Mouse (Mus musculus) intestine, embryonic 16.5 days (tissue): ENCODE data around the gene Sytl4. TPM values are rescaled to one million over a fixed set of nuclear protein-coding genes. Genes with fewer than 3 reads are reported as not detected.

Experiments used
- ATAC-seq: fragments of 200-750 bp; cut with Nextera tagmentation; 2 replicates; pipeline ENCODE4 v1.8.0; 2017; ENCODE audit warnings: moderate TSS enrichment, moderate library complexity
- H3K27ac ChIP-seq: fragments of 300-500 bp; sonication (generic); 2 replicates; pipeline ENCODE4 v1.5.1; 2014; ENCODE audit warnings: mild to moderate bottlenecking, low read length
- H3K27me3 ChIP-seq: fragments of 300-500 bp; sonication (generic); replicated peaks from 2 replicates; pipeline ENCODE4 v1.6.1; 2014; ENCODE audit warnings: low read length, control low read depth, mixed read lengths; ENCODE audit not compliant: control insufficient read depth, insufficient read depth
- H3K36me3 ChIP-seq: fragments of 300-500 bp; sonication (generic); 2 replicates; pipeline ENCODE4 v1.6.1; 2014; ENCODE audit warnings: low read length, control low read depth; ENCODE audit not compliant: control insufficient read depth, insufficient read depth
- H3K4me1 ChIP-seq: fragments of 300-500 bp; sonication (generic); 2 replicates; pipeline ENCODE4 v1.6.1; 2014; ENCODE audit warnings: low read length, control low read depth, mixed read lengths; ENCODE audit not compliant: control insufficient read depth, insufficient read depth
- H3K4me2 ChIP-seq: fragments of 300-500 bp; sonication (generic); 2 replicates; pipeline ENCODE4 v1.6.1; 2014; ENCODE audit warnings: low read depth, low read length, control low read depth
- H3K4me3 ChIP-seq: fragments of 300-500 bp; sonication (generic); 2 replicates; pipeline ENCODE4 v1.5.1; 2014; ENCODE audit warnings: mild to moderate bottlenecking, low read length
- H3K9ac ChIP-seq: fragments of 300-500 bp; sonication (generic); 2 replicates; pipeline ENCODE4 v1.6.1; 2014; ENCODE audit warnings: low read depth, low read length
- H3K9me3 ChIP-seq: fragments of 300-500 bp; sonication (generic); 2 replicates; pipeline ENCODE4 v1.6.1; 2016; ENCODE audit warnings: low read length, control low read depth; ENCODE audit not compliant: control insufficient read depth
- WGBS: fragments of 180-500 bp; shearing (Covaris S2); extraction: QIAGEN DNeasy Blood & Tissue Kit; methylation state at CpG from one replicate; pipeline ENCODE4 v1.1.7; 2014; 5-methylcytosine and 5-hydroxymethylcytosine counted together
- polyA plus RNA-seq: library from polyadenylated mRNA; unstranded; fragments of >200 nt; fragmentation: Nextera tagmentation; extraction: Ambion mirVana; gene quantifications from 2 replicates; pipeline ENCODE4 v1.2.1, GENCODE M21; 2015

Sytl4 gene
- polyA plus RNA-seq, 1 experiment from 2014 or later: 2.8 TPM

DNA sequence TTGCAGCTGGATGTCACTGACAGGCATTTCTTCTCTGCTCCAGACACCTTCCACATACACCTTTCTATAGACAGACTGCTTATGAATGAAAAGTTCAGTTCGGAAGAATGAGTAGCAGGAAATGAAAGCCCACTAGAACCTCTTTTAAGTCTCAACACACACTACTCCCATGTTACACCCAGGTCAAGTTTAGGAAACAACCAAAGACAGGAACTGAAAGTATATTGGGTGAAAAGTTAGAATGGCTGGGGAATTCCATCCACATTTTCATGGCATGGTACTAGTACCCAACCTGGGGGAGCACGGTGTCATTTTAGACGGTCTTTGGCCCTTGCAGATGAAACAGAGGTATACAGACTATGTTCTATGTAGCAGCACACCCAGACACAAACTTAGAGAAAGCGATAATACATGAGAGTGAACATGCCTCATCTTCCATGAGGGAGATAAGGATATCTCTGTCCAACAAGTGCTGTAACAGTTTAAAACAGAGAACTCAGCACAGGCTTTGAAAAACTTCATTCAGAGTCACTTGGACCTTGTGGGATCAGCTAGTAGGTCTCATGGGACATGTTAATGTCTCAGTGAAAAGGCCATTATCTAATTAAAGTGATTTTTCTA is 44.9 kb downstream of the Sytl4 start:
- Histone ChIP-seq H3K4me3 (no peak overlapping the region), H3K9me3 (no peaks in the 10 kb centered on the region), H3K27me3 (no peaks in the 10 kb centered on the region; the same call in 1 of the 2 replicates), H3K4me2 (no peak overlapping the region), H3K9ac (no peak overlapping the region), H3K27ac (no peak overlapping the region), H3K4me1 (no peaks in the 10 kb centered on the region), H3K36me3 (no peaks in the 10 kb centered on the region)
- WGBS: 89% methylated on average over 4 of the region's 4 CpGs
- no peak for ATAC-seq

DNA sequence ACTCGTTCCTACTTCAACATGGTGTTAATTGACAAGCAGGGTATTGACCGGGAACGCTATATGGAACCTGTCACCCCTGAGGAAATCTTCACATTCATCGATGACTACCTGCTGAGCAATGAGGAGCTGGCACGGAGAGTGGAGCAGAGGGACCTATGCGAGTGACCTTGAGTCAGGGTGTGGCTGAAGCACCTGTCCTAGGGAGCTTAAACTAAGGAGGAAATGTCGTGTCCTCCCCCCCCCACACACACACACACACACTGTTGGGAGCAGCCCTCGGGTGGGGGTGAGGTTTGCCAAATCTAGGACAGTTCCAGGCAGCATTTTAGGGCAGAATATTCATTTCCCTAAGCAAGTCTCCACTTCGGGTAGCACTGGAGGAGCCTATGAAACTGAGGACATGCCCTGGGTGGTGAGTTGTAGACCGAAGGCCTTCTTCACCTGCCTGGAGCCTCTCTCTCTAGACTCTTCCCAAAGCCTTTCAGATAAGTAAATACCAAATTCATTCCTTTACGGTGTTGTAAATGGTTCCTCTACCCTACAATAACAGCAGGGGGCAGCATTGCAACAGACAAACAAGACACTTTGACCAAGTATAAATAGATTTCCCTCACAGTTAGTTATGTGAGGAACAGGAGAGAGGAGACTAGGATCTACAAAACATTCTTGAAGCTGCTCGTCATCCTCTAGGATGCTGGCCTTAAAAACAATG is 50.2 kb downstream of the Sytl4 start:
- Histone ChIP-seq H3K9ac (no peak overlapping the region), H3K36me3 (no peaks in the 10 kb centered on the region), H3K9me3 (no peaks in the 10 kb centered on the region), H3K4me1 (no peaks in the 10 kb centered on the region), H3K27me3 (no peaks in the 10 kb centered on the region), H3K4me2 (no peak overlapping the region), H3K4me3 (no peak overlapping the region), H3K27ac (no peak overlapping the region)
- peak; percentile 71 for ATAC-seq
- WGBS: 65% methylated on average over 12 of the region's 12 CpGs

DNA sequence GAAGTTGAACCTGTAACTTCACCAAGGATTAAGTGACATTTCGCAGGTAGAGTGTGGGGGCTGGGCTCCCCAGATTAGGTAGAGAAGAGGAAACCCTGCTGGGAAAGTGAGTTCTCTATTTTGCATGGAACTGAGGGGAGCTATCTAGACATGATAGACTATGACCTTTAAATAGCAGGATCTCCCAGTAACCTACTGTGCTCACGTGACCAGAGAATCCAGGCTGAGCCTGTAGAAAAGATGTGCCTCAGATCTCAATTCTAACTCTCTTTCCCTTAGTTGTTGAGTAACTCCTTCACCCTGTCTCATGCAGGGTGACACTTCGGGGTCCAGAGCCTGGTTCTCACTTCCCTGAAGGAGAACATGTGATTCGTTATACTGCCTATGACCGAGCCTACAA is 54.9 kb downstream of the Sytl4 start:
- Histone ChIP-seq H3K4me2 (no peak overlapping the region), H3K27ac (no peak overlapping the region), H3K4me1 (no peaks in the 10 kb centered on the region), H3K4me3 (no peak overlapping the region), H3K9ac (no peak overlapping the region), H3K9me3 (no peaks in the 10 kb centered on the region), H3K36me3 (no peaks in the 10 kb centered on the region), H3K27me3 (no peaks in the 10 kb centered on the region; the same call in 1 of the 2 replicates)
- 63% methylated on average over 5 of the region's 5 CpGs for WGBS
- ATAC-seq: no peak

DNA sequence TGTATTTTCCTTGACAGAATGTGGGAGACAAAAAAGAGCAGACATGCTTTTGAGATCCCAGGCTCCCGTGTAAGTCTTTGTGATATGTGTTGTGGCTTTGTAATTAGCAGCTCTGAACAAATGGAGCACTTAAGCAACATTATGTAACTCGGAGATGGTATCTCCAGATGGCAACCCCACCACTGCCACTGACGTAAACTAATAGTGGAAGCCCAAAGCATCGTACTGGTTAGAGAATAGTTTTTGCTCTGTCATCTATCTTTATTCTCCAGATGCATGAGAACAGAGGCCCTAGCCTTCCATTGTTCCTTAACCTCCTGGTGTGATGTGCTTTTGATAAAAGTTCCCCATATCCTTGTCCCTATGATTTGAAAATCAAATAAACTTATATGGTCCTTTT is 60.4 kb downstream of the Sytl4 start:
- Histone ChIP-seq H3K36me3 (no peaks in the 10 kb centered on the region), H3K27me3 (peaks cover 3% of the 10 kb centered on the region; the same call in 1 of the 2 replicates), H3K27ac (no peak overlapping the region), H3K4me3 (no peak overlapping the region), H3K9me3 (no peaks in the 10 kb centered on the region), H3K4me1 (no peaks in the 10 kb centered on the region), H3K9ac (no peak overlapping the region), H3K4me2 (no peak overlapping the region)
- 73% methylated on average over 4 of the region's 4 CpGs for WGBS
- ATAC-seq: no peak

DNA sequence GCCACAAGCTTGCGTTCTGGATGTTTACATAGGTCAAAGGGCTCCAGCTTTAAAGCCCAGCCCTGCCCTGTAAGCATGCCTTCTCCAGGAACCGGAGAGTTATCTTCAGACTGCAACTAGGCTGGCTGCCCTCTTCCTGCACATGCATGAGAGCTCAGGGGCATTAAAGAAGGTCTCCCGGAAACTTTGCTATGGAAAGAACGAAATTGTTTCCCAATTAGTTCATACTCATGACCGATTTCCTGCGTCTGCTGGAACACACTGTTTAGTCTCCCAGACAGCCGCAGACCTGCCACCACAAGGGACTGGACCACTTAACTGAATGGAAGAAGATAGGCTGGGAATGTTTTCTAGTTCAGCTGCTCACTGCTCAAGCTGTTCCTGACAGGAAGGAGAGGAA is 67.4 kb downstream of the Sytl4 start:
- Histone ChIP-seq H3K27me3 (no peaks in the 10 kb centered on the region), H3K36me3 (no peaks in the 10 kb centered on the region), H3K4me3 (no peak overlapping the region), H3K9ac (no peak overlapping the region), H3K4me2 (no peak overlapping the region), H3K9me3 (no peaks in the 10 kb centered on the region), H3K27ac (peak overlapping the region; percentile 7), H3K4me1 (no peaks in the 10 kb centered on the region)
- ATAC-seq: peak; percentile 74
- 23% methylated on average over 7 of the region's 7 CpGs for WGBS

DNA sequence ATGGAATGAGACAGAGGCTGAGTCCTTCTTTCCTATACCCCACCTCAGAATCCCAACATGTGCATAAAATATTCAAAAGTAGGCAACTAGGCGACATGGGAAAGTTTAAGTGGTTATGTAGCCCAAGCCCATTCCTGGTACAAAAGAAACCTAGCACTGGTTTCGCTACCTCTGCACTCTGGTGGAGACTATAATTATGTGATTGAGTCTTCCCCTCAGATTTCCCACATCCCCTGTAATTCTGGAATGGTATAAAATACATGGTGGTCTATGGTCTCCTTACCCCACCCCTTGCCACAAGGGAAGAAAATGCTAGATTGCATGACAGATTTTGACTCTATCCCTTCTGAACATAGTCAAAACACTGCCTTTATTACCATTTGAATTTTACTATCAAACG is 68.6 kb downstream of the Sytl4 start:
- Histone ChIP-seq H3K9me3 (no peaks in the 10 kb centered on the region), H3K4me2 (no peak overlapping the region), H3K4me1 (no peaks in the 10 kb centered on the region), H3K4me3 (no peak overlapping the region), H3K36me3 (no peaks in the 10 kb centered on the region), H3K27me3 (no peaks in the 10 kb centered on the region), H3K9ac (no peak overlapping the region), H3K27ac (no peak overlapping the region; the same call in 1 of the 2 replicates)
- no peak for ATAC-seq
- WGBS: 87% methylated on average over 3 of the region's 3 CpGs

DNA sequence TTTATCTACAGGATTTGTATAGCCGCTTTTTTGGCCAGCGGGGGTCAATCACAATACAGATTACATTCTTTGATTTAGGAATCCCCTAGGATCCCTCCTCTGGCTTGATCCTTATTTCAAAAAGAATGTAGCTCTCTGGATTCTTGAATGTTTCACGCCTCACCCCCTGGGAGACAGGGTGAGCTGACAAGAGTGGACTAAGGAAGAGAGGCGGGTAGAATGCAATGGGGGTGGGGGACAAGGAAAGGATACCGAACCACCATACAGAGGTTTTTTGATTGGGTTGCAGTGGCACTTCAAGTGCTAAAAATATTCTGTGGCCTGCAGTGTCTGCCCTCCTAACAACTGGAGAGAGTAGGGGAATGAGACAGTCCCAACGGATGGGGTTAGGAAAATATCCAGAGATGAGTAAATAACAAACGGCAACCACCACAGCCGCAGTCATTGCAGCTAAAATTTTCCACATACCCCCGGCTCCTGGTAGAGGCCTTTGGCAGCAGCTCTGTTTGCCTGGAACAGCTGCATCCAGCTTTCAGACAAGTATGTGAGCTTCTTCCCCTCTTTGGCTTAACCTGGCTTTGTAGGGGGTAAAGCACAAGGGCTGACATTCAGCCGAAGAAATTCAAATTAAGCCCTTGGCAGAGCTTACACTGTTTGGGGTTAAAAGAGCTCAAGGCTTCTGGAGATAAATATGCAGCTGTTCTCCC is 70.1 kb downstream of the Sytl4 start:
- Histone ChIP-seq H3K4me2 (no peak overlapping the region), H3K36me3 (no peaks in the 10 kb centered on the region), H3K4me3 (no peak overlapping the region), H3K27ac (0 out of 2 replicates have a peak overlapping the region, but pooled peaks have one; percentile 37), H3K27me3 (no peaks in the 10 kb centered on the region), H3K9ac (no peak overlapping the region), H3K9me3 (no peaks in the 10 kb centered on the region), H3K4me1 (no peaks in the 10 kb centered on the region)
- peak; percentile 63 for ATAC-seq
- WGBS: 45% methylated on average over 10 of the region's 10 CpGs

DNA sequence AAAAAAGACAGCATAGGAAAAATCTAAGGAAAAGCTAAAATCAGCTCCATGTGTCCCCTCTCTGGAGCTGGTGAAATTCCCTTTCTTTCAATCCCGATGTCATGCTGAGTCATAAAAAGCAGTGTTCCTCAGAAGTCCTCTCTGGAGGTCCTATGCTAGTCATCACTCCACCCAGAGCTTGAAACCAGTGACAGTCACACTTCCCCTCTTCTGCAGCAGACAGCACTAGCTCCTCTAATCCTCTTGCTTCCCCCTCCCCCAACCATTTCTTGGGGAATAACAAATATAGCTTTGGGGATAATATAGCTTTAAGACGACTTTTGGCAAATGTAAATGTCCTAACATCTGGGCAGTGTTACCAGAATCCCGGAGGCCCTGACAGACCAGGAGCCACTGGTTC is 73.4 kb downstream of the Sytl4 start, which contains the start of gene Srpx2:
Srpx2 (plus strand) TSS at position 166 of the 400 bp plus-strand sequence.
- Histone ChIP-seq H3K36me3 (no peaks in the 10 kb centered on the region), H3K4me1 (no peaks in the 10 kb centered on the region), H3K27me3 (no peaks in the 10 kb centered on the region), H3K4me2 (no peak within 1 kb of the TSS), H3K9ac (no peak within 1 kb of the TSS), H3K4me3 (peak within 1 kb of the TSS; percentile 22), H3K9me3 (no peaks in the 10 kb centered on the region), H3K27ac (no peak within 1 kb of the TSS)
- WGBS: 36% methylated on average over 3 of the region's 3 CpGs
- no peak for ATAC-seq

DNA sequence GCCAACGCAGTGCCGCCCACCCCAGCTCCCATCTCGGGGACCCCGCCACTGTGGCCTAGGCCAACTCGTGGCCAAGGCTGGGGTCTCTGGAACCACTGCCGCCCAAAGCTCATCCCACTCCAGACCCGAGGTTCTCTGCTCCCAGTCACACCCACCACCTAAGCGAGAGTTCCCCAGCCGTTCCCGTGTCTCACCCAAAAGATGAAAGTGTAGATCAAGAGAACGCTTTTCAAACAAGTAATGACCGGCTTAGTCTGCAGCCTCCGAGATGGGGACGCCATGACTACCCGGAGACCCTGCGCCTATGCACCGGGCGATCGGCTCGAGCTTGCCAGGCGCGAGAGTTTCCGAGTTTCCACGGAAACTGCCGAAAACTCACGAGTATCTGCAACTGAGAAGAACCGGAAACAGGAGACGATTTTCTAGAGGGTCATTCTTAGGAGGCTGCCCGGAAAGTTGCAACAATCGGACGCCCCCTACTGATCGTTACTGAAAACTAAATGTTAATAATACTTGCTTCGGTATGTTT is 83.5 kb downstream of the Sytl4 start, which contains the start of gene Tspan6:
Tspan6 (minus strand) TSS at position 416 of the 529 bp plus-strand sequence.
- Histone ChIP-seq H3K27ac (no peak within 1 kb of the TSS), H3K27me3 (no peaks in the 10 kb centered on the region), H3K4me3 (peak within 1 kb of the TSS; percentile 60), H3K36me3 (no peaks in the 10 kb centered on the region), H3K9me3 (no peaks in the 10 kb centered on the region), H3K4me2 (peak within 1 kb of the TSS; percentile 60), H3K9ac (peak within 1 kb of the TSS; percentile 73), H3K4me1 (no peaks in the 10 kb centered on the region)
- ATAC-seq: peak; percentile 98
- 23% methylated on average over 33 of the region's 33 CpGs for WGBS
